Mouse (Mus musculus) hindbrain, embryonic 14.5 days (tissue): Measurements from ENCODE around the gene Itsn1. TPM values are rescaled to one million over a fixed set of nuclear protein-coding genes. Genes with fewer than 3 reads are reported as not detected.

Source experiments
- ATAC-seq: fragments of 200-750 bp; cut with Nextera tagmentation; 2 replicates; pipeline ENCODE4 v1.8.0; 2017; ENCODE audit warnings: moderate number of reproducible peaks, mild to moderate bottlenecking, moderate TSS enrichment, moderate library complexity; ENCODE audit not compliant: low FRiP score
- DNase-seq: peaks from one replicate; pipeline ENCODE4 v3.0.0-alpha.2; 2015; ENCODE audit warnings: low spot score
- H3K27ac ChIP-seq: fragments of 300-500 bp; sonication (generic); 2 replicates; pipeline ENCODE4 v1.5.1; 2014; ENCODE audit warnings: mild to moderate bottlenecking, moderate library complexity
- H3K27me3 ChIP-seq: fragments of 300-500 bp; sonication (generic); 2 replicates; pipeline ENCODE4 v1.6.1; 2014; ENCODE audit warnings: mild to moderate bottlenecking, low read length, mixed read lengths; ENCODE audit not compliant: control insufficient read depth, insufficient read depth
- H3K36me3 ChIP-seq: fragments of 300-500 bp; sonication (generic); replicated peaks from 2 replicates; pipeline ENCODE4 v1.6.1; 2014; ENCODE audit not compliant: control insufficient read depth, insufficient read depth
- H3K4me1 ChIP-seq: fragments of 300-500 bp; sonication (generic); replicated peaks from 2 replicates; pipeline ENCODE4 v1.6.1; 2014; ENCODE audit warnings: antibody characterized with exemption, low read length, mixed read lengths; ENCODE audit not compliant: control insufficient read depth, insufficient read depth
- H3K4me2 ChIP-seq: fragments of 300-500 bp; sonication (generic); replicated peaks from 2 replicates; pipeline ENCODE4 v1.6.1; 2014; ENCODE audit warnings: mild to moderate bottlenecking, moderate library complexity
- H3K4me3 ChIP-seq: fragments of 300-500 bp; sonication (generic); replicated peaks from 2 replicates; pipeline ENCODE4 v1.5.1; 2014; ENCODE audit warnings: mild to moderate bottlenecking, low read length
- H3K9ac ChIP-seq: fragments of 300-500 bp; sonication (generic); 2 replicates; pipeline ENCODE4 v1.6.1; 2014
- H3K9me3 ChIP-seq: fragments of 300-500 bp; sonication (generic); 2 replicates; pipeline ENCODE4 v1.6.1; 2016; ENCODE audit warnings: low read length; ENCODE audit not compliant: control insufficient read depth
- WGBS: fragments of 180-500 bp; shearing (Covaris S2); extraction: QIAGEN DNeasy Blood & Tissue Kit; methylation state at CpG from one replicate; pipeline ENCODE4 v1.1.7; 2014; 5-methylcytosine and 5-hydroxymethylcytosine counted together
- polyA plus RNA-seq: library from polyadenylated mRNA; unstranded; fragments of >200 nt; fragmentation: Nextera tagmentation; extraction: Ambion mirVana; gene quantifications from 2 replicates; pipeline ENCODE4 v1.2.1, GENCODE M21; 2014

The Itsn1 gene
- polyA plus RNA-seq, 1 experiment from 2014 or later = 61.8 TPM

GRCm38 (mm10) chr16:91905127-91905860 is 176.2 kb downstream of the Itsn1 start:
- DNase-seq (no peak), ATAC-seq (no peak)
- Histone ChIP-seq H3K9me3 (no peaks in the 10 kb centered on the region), H3K9ac (no peak overlapping the region), H3K27ac (no peak overlapping the region), H3K36me3 (peaks cover 76% of the 10 kb centered on the region), H3K4me1 (no peaks in the 10 kb centered on the region), H3K4me3 (no peak overlapping the region), H3K4me2 (no peak overlapping the region), H3K27me3 (no peaks in the 10 kb centered on the region)
- WGBS = 80% methylated on average over 11 of the region's 11 CpGs

DNA sequence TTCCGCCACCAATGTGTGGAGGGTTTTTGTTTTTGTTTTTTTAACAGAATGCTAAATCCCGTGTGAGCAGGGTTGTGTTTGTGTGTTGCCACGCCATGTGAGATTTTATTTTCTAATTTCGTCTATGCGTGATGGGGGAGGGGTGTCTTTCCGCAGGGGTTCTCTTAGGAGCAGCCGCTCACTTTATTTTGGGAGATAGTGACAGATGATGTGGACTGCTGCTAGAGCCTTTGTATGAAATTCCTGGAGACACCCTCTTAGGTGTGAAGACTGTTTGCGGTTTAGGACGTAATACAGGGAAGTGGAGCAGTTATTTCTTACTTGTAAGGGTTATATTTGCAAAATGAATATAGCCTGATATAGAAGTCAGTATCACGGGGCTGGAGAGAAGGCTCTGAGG is 176.9 kb downstream of the Itsn1 start:
- Histone ChIP-seq H3K36me3 (peaks cover 75% of the 10 kb centered on the region), H3K27ac (no peak overlapping the region), H3K4me1 (no peaks in the 10 kb centered on the region), H3K27me3 (no peaks in the 10 kb centered on the region), H3K9me3 (no peaks in the 10 kb centered on the region), H3K9ac (no peak overlapping the region), H3K4me2 (no peak overlapping the region), H3K4me3 (no peak overlapping the region)
- 89% methylated on average over 10 of the region's 10 CpGs for WGBS
- DNase-seq (no peak), ATAC-seq (no peak)

GRCm38 (mm10) chr16:91906672-91907071 is 177.6 kb downstream of the Itsn1 start:
- Histone ChIP-seq H3K36me3 (peaks cover 71% of the 10 kb centered on the region), H3K9ac (no peak overlapping the region), H3K4me3 (no peak overlapping the region), H3K9me3 (no peaks in the 10 kb centered on the region), H3K4me2 (no peak overlapping the region), H3K27ac (no peak overlapping the region), H3K27me3 (no peaks in the 10 kb centered on the region), H3K4me1 (no peaks in the 10 kb centered on the region)
- 93% methylated on average over 5 of the region's 5 CpGs for WGBS
- no peak for DNase-seq
- no peak for ATAC-seq

DNA sequence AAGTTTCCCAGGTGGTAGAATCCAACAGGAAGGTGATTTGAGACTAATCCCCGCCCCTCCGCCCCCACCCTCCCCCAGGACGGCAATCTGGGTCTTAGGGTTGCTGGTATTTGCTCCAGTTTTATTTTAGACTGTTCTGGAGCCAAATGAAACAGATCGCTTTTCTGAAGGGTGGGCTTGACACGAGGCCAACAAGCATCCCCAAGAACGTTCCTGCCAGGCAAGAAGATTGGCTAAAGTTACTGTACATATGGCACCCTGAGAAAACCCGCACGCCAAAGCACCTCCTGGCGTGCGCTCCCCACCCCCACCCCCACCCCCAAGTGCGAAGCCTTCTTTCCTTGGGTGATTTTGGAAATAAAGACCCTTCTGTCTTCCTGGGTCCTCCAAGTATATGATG is 178.1 kb downstream of the Itsn1 start:
- Histone ChIP-seq H3K9ac (no peak overlapping the region), H3K27ac (no peak overlapping the region), H3K27me3 (no peaks in the 10 kb centered on the region), H3K4me3 (no peak overlapping the region), H3K9me3 (no peaks in the 10 kb centered on the region), H3K4me1 (no peaks in the 10 kb centered on the region), H3K36me3 (peaks cover 71% of the 10 kb centered on the region), H3K4me2 (no peak overlapping the region)
- DNase-seq = no peak
- no peak for ATAC-seq
- 85% methylated on average over 11 of the region's 11 CpGs for WGBS

DNA sequence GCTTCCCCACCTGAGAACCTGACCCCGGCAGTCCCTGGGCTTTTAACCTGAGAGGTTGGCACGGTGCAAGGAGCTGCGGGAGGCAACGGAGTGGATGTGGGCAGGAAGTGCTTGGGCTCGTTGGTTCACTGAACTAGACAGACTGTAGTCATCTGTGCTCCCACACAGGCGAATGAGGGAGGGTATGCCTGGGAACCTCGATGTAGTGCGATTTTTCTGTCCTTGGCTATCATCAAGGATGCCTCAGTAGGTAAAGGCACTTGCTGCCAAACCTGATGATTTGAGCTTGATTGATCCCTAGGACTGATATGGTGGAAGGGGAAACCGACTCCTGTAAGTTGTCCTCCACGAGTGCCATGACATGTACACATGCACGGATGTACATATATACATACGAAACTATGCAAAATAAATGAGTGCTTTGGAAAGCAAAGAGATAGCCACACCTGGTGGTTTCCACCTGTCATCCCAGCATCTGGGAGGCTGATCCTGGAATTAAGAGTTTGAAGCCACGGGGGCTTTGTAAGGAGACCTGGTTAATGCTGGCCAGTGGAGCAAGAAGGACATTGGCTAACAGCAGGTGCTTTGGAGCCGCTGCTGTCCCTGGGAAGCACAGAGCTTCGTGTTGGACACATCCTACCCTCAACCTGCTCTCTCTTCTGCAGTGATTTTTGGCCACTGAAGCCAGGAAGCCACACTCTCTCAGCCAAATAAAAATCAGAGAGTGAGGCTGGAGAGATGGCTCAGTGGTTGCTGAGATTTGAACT is 180.7 kb downstream of the Itsn1 start:
- Histone ChIP-seq H3K4me1 (no peaks in the 10 kb centered on the region), H3K9me3 (no peaks in the 10 kb centered on the region), H3K9ac (no peak overlapping the region), H3K36me3 (peaks cover 59% of the 10 kb centered on the region), H3K27me3 (no peaks in the 10 kb centered on the region), H3K27ac (no peak overlapping the region), H3K4me2 (no peak overlapping the region), H3K4me3 (no peak overlapping the region)
- WGBS = 91% methylated on average over 15 of the region's 15 CpGs
- no peak for DNase-seq
- ATAC-seq = no peak

DNA sequence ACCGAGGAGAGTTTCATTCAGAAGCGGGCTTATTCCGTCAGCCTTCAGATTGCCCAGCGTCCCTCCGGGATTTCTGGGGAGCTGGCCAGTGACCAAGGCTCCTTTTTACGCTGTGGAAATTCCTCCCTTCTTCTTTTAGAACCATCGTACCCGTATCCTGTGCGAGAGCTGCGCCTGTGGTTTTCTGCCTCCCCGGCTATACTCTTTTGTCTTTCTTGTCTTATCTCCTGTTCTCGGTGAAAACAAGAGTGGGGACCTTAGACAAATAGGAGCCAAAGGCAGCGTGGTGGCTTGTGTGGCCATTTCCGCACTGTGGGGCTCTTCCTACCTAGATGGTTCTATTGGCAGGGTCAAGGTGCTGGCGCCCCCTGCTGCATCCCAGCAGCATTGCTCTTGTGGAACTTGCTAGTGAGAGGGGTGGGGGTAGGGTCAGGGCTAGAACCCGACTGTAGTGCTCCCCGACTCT is 188.6 kb downstream of the Itsn1 start:
- H3K27me3 ChIP-seq = no peaks in the 10 kb centered on the region
- H3K9me3 ChIP-seq = no peaks in the 10 kb centered on the region
- 30% methylated on average over 17 of the region's 17 CpGs for WGBS
- H3K4me3 ChIP-seq = no peak overlapping the region
- peaks cover 11% of the 10 kb centered on the region for H3K36me3 ChIP-seq
- H3K4me2 ChIP-seq = peak overlapping the region; percentile 38
- no peak overlapping the region; the same call in 1 of the 2 replicates for H3K27ac ChIP-seq
- H3K9ac ChIP-seq = no peak overlapping the region
- H3K4me1 ChIP-seq = peaks cover 8% of the 10 kb centered on the region
- DNase-seq (peak; percentile 76), ATAC-seq (peak; percentile 77; the same call in 1 of the 2 replicates)

GRCm38 (mm10) chr16:91918461-91918860 is 189.4 kb downstream of the Itsn1 start:
- H3K4me2 ChIP-seq = no peak overlapping the region
- no peaks in the 10 kb centered on the region for H3K9me3 ChIP-seq
- WGBS = 46% methylated on average over 4 of the region's 4 CpGs
- ATAC-seq = no peak
- peaks cover 8% of the 10 kb centered on the region for H3K4me1 ChIP-seq
- no peaks in the 10 kb centered on the region for H3K27me3 ChIP-seq
- H3K27ac ChIP-seq = no peak overlapping the region
- no peak overlapping the region for H3K9ac ChIP-seq
- H3K4me3 ChIP-seq = no peak overlapping the region
- H3K36me3 ChIP-seq = peaks cover 17% of the 10 kb centered on the region
- DNase-seq = no peak

DNA sequence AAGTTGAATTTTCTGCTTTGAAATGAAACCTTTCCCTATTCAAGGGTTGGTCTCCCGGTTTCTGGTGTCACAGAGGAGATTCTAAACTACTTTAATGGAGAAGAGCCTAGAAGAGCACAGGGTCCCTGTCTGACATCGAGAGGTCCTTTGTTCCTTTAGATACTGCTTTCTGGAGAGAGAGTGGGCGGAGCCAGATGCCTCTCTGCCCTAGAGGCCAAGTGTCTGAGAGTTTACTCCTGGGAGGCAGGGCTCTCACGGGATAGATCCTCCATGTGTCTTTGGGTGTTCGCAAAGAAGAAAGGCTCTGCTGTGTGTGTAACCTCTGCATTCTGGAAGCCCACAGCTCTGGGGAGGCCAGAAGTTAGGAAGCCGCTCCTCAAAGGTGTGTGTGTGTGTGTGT is 190.0 kb downstream of the Itsn1 start:
- 50% methylated on average over 6 of the region's 6 CpGs for WGBS
- ATAC-seq (no peak), DNase-seq (no peak)
- H3K4me3 ChIP-seq = no peak overlapping the region
- H3K4me2 ChIP-seq = no peak overlapping the region
- peaks cover 8% of the 10 kb centered on the region for H3K4me1 ChIP-seq
- no peaks in the 10 kb centered on the region for H3K27me3 ChIP-seq
- H3K9ac ChIP-seq = no peak overlapping the region
- H3K9me3 ChIP-seq = no peaks in the 10 kb centered on the region
- H3K36me3 ChIP-seq = peaks cover 23% of the 10 kb centered on the region
- no peak overlapping the region for H3K27ac ChIP-seq

- no peak overlapping the region for H3K9ac ChIP-seq
- H3K36me3 ChIP-seq = peaks cover 40% of the 10 kb centered on the region
Observed at GRCm38 (mm10) chr16:91921340-91921739, 192.3 kb downstream of the Itsn1 start.

More at GRCm38 (mm10) chr16:91921340-91921739, 192.3 kb downstream of the Itsn1 start:
- ATAC-seq (no peak), DNase-seq (no peak)
- Histone ChIP-seq H3K27ac (no peak overlapping the region), H3K9me3 (no peaks in the 10 kb centered on the region), H3K4me1 (peaks cover 8% of the 10 kb centered on the region), H3K4me3 (no peak overlapping the region), H3K4me2 (no peak overlapping the region), H3K27me3 (no peaks in the 10 kb centered on the region)
- 94% methylated on average over 11 of the region's 11 CpGs for WGBS
